Mouse (Mus musculus): ENCODE measurements around the gene Ubap1l. TPM values are rescaled to one million over a fixed set of nuclear protein-coding genes. Genes with fewer than 3 reads are reported as not detected.

Ubap1l gene
- polyA plus RNA-seq, 1 experiment from 2014 or later = 0.14 TPM

DNA sequence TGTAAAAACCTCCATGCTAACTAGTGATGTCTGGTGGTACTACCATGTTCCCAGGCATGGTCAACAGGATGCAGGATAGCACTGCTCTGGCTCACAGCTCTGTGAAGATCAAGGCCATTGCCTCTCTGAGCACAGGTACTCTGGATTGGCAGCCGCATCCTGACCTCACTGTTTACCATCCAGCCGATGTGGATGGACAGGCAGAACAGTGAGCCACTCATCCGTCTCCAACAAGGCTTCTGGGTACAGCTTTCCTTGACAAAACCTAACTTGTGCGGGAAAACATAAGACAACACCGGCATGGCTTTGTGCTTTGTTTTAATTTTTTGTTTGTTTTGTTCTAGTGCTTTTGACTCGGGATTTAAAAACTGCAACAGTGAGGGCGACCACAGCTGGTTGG, 4.9 kb downstream of the Ubap1l start:
- H3K27ac ChIP-seq (ENCODE audit: low read depth, low read length) = no peak overlapping the region
- no peak for TF ChIP-seq CTCF (IDR thresholded peaks at IDR 0.05; ENCODE audit: low read depth)

DNA sequence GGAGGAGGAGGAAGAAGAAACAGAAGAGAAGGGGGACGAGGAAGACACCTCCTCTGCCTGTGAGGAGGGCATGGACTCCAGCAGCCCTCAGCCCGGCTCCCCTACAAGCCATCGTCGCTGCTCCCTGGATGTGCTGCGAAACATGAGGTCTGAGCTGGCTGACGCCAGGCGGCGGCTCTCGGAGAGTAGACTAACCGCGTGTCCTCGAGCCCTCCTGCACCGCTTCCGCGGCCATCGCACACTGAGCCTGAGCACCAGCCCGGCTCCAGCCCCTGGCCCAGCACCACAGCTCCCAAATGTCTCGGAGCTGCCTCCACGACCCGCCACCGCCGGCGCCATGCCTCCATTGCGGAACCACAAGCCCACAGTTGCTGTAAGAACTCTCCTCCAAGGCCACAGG, 10.9 kb downstream of the Ubap1l start:
- Histone ChIP-seq H3K9ac (ENCODE audit: low read depth, low read length) (no peak overlapping the region), H3K4me2 (replicated peaks; ENCODE audit: low read depth) (no peak overlapping the region), H3K9me3 (ENCODE audit: control insufficient read depth) (no peaks in the 10 kb centered on the region), H3K4me3 (ENCODE audit: low read depth, low read length) (no peak overlapping the region), H3K4me1 (replicated peaks; ENCODE audit: control insufficient read depth, insufficient read depth, low read length) (no peaks in the 10 kb centered on the region), H3K27ac (ENCODE audit: low read depth, low read length) (no peak overlapping the region), H3K36me3 (ENCODE audit: control insufficient read depth, insufficient read depth) (no peaks in the 10 kb centered on the region), H3K27me3 (replicated peaks; ENCODE audit: control insufficient read depth, insufficient read depth, low read length) (no peaks in the 10 kb centered on the region)
- WGBS = 81% methylated on average over 24 of the region's 24 CpGs
- TF ChIP-seq CTCF (IDR thresholded peaks at IDR 0.05; ENCODE audit: low read depth) = no peak
- no peak; the same call in 1 of the 2 replicates for ATAC-seq

More for the DNA sequence above, 4.9 kb downstream of the Ubap1l start:
- 82% methylated on average over 7 of the region's 7 CpGs for WGBS
- Histone ChIP-seq H3K9me3 (ENCODE audit: control insufficient read depth) (no peaks in the 10 kb centered on the region), H3K4me1 (replicated peaks; ENCODE audit: control insufficient read depth, insufficient read depth, low read length) (no peaks in the 10 kb centered on the region), H3K9ac (ENCODE audit: low read depth, low read length) (no peak overlapping the region), H3K27me3 (replicated peaks; ENCODE audit: control insufficient read depth, insufficient read depth, low read length) (no peaks in the 10 kb centered on the region), H3K4me2 (replicated peaks; ENCODE audit: low read depth) (no peak overlapping the region), H3K4me3 (ENCODE audit: low read depth, low read length) (no peak overlapping the region), H3K36me3 (ENCODE audit: control insufficient read depth, insufficient read depth) (peaks cover 6% of the 10 kb centered on the region)
- no peak for ATAC-seq

DNA sequence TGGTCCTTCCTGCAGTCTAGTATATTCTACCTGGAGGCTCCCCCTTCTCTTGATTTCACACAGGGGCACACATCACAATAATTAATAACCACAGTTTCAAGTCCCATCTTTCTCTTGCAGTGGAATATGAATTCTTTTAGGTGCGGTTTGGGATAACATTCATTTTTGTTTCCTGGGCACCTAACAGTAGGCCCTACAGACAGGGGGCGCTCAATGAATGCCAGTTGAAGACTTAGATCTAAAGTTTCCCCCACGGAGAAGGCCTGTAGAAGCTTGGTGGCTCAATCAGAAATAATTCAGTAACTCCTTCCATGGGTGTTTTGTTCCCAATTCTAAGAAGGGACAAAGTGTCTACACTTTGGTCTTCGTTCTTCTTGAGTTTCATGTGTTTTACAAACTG, 11.6 kb downstream of the Ubap1l start:
- no peaks in the 10 kb centered on the region for H3K9me3 ChIP-seq (ENCODE audit: control insufficient read depth)
- no peaks in the 10 kb centered on the region for H3K36me3 ChIP-seq (ENCODE audit: control insufficient read depth, insufficient read depth)
- H3K27ac ChIP-seq (ENCODE audit: low read depth, low read length) = no peak overlapping the region
- H3K4me1 ChIP-seq (replicated peaks; ENCODE audit: control insufficient read depth, insufficient read depth, low read length) = no peaks in the 10 kb centered on the region
- H3K9ac ChIP-seq (ENCODE audit: low read depth, low read length) = no peak overlapping the region
- no peak for ATAC-seq
- no peaks in the 10 kb centered on the region for H3K27me3 ChIP-seq (replicated peaks; ENCODE audit: control insufficient read depth, insufficient read depth, low read length)
- WGBS = 67% methylated on average over 4 of the region's 4 CpGs
- TF ChIP-seq CTCF (IDR thresholded peaks at IDR 0.05; ENCODE audit: low read depth) = peak; percentile 76
- no peak overlapping the region for H3K4me3 ChIP-seq (ENCODE audit: low read depth, low read length)
- no peak overlapping the region for H3K4me2 ChIP-seq (replicated peaks; ENCODE audit: low read depth)

DNA sequence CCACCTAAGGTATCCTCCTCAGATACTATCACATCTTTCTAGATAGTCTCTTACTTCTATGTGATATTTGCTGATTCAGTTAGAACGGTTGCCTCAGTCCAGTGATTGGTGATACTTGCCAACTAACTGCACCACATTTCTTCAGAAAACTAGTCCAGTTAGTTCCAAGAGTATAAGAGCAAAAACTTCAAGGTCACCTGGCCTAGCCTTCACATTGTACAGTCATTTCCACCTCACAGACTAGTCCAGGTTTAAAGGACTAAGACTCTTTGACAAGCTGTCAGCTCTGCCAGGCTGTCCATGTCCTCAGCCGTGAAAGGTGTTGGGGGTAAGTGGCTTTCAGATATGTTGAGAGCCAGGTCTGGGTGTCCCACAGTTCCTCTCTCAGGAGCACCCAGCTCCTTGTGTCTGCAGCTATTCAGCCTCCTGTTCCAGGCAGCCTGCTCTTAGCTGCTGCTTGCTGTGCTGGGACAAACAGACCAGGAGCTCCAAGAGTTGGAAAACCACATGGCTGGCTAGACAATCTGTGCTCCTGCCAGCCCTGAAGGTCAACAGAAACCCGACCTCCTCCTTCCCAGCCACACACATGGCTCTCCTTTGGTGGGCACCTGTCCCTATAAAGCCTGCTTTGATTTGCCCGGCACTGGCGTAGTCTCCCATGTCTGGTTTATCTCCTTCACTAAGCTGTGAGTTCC, 13.8 kb downstream of the Ubap1l start:
- no peak overlapping the region for H3K9ac ChIP-seq (ENCODE audit: low read depth, low read length)

DNA sequence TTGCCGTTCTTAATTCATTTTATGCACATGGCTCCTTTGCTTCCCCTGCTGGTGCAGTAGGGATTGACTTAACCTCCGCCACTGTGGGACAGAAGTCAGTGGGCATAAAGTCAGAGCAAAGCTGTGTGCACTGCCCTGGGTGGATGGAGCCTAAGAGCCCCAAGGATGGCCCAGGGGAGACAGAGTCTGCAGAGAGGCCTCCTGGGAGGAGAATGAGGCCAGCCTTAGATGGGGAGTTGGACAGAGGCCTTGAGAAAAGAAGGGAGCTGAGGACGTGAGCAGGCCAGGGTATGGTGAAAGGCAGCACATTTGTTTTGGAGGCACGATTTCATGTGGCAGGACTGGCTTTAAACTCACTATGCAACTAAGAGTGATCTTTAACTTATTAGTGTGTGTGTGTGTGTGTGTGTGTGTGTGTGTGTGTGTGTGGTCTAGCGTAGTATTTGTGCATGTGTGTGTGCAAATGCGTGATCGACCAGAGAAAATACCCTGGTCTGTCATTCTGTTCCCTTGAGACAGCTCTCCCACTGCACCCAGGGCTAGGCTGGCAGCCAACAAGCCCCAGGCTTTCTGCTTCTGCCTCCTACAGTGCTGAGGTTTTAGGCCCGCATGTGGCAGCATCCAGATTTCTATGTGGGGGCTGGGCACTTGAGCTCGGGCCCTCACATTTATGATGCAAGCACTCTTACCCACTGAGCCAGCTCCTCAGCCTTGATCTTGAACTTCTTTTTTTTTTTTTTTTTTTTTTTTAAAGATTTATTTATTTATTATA, 14.5 kb downstream of the Ubap1l start:
- 0 out of 2 replicates have a peak, but pooled peaks have one; percentile 12 for TF ChIP-seq CTCF (IDR thresholded peaks at IDR 0.05; ENCODE audit: low read depth)
- no peaks in the 10 kb centered on the region for H3K9me3 ChIP-seq (ENCODE audit: control insufficient read depth)
- no peaks in the 10 kb centered on the region for H3K4me1 ChIP-seq (replicated peaks; ENCODE audit: control insufficient read depth, insufficient read depth, low read length)
- no peaks in the 10 kb centered on the region for H3K36me3 ChIP-seq (ENCODE audit: control insufficient read depth, insufficient read depth)
- ATAC-seq = no peak
- 81% methylated on average over 9 of the region's 9 CpGs for WGBS
- no peak overlapping the region for H3K4me2 ChIP-seq (replicated peaks; ENCODE audit: low read depth)
- no peak overlapping the region for H3K9ac ChIP-seq (ENCODE audit: low read depth, low read length)
- H3K27me3 ChIP-seq (replicated peaks; ENCODE audit: control insufficient read depth, insufficient read depth, low read length) = no peaks in the 10 kb centered on the region
- H3K4me3 ChIP-seq (ENCODE audit: low read depth, low read length) = no peak overlapping the region
- no peak overlapping the region for H3K27ac ChIP-seq (ENCODE audit: low read depth, low read length)

More for the DNA sequence above, 13.8 kb downstream of the Ubap1l start:
- H3K4me3 ChIP-seq (ENCODE audit: low read depth, low read length) = no peak overlapping the region
- TF ChIP-seq CTCF (IDR thresholded peaks at IDR 0.05; ENCODE audit: low read depth) = no peak
- no peaks in the 10 kb centered on the region for H3K36me3 ChIP-seq (ENCODE audit: control insufficient read depth, insufficient read depth)
- ATAC-seq = no peak
- no peaks in the 10 kb centered on the region for H3K4me1 ChIP-seq (replicated peaks; ENCODE audit: control insufficient read depth, insufficient read depth, low read length)
- WGBS = 91% methylated on average over 5 of the region's 5 CpGs
- no peaks in the 10 kb centered on the region for H3K27me3 ChIP-seq (replicated peaks; ENCODE audit: control insufficient read depth, insufficient read depth, low read length)
- no peaks in the 10 kb centered on the region for H3K9me3 ChIP-seq (ENCODE audit: control insufficient read depth)
- no peak overlapping the region for H3K27ac ChIP-seq (ENCODE audit: low read depth, low read length)
- H3K4me2 ChIP-seq (replicated peaks; ENCODE audit: low read depth) = no peak overlapping the region

DNA sequence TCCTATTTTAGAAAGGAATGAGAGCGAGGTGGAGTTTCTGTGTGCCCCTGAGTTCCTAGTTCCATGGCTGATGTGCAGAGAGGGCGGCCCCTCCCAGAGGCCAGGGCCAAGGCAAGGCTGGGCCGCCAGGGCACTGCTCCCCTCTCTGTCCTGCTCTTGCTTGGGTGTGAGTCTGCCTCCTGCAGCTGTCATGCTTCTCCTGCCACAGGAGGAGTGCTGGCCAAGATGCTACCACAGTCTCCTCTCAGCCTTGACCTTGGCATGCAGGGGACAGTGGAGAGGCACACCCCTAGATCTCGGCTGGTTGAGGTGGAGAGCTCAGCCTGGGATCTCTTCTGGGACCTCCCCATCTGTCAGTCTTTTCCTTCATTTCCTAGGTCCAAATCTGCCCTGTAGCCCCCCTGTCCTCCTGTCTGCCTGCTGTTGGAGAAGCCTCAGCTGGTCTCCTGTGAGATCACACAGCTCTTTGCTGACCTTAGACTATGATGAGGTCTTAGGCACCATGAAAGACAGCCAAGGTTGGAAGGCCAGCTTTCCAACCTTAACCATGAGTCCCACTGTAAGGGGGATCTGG, 20.3 kb downstream of the Ubap1l start:
- Histone ChIP-seq H3K4me3 (ENCODE audit: low read depth, low read length) (no peak overlapping the region), H3K27ac (ENCODE audit: low read depth, low read length) (no peak overlapping the region), H3K27me3 (replicated peaks; ENCODE audit: control insufficient read depth, insufficient read depth, low read length) (0 out of 2 replicates have a peak, but pooled peaks cover 5% of the 10 kb centered on the region), H3K4me1 (replicated peaks; ENCODE audit: control insufficient read depth, insufficient read depth, low read length) (no peaks in the 10 kb centered on the region), H3K9ac (ENCODE audit: low read depth, low read length) (no peak overlapping the region), H3K4me2 (replicated peaks; ENCODE audit: low read depth) (no peak overlapping the region), H3K36me3 (ENCODE audit: control insufficient read depth, insufficient read depth) (no peaks in the 10 kb centered on the region), H3K9me3 (ENCODE audit: control insufficient read depth) (no peaks in the 10 kb centered on the region)
- no peak for ATAC-seq
- WGBS = 76% methylated on average over 4 of the region's 4 CpGs
- TF ChIP-seq CTCF (IDR thresholded peaks at IDR 0.05; ENCODE audit: low read depth) = no peak

Data from intestine, postnatal 0 days (tissue).